Mouse (Mus musculus) heart, embryonic 16.5 days (tissue): ENCODE measurements around the gene Nmt1. TPM values are rescaled to one million over a fixed set of nuclear protein-coding genes. Genes with fewer than 3 reads are reported as not detected.
A peak's percentile ranks its signal among the peaks of the same experiment; 100 is the strongest.

Experiments
- ATAC-seq: fragments of 200-750 bp; cut with Nextera tagmentation; replicated peaks from 2 replicates; pipeline ENCODE4 v1.8.0; 2017; ENCODE audit warnings: moderate number of reproducible peaks; ENCODE audit not compliant: insufficient read depth, low FRiP score; ENCODE audit errors: extremely low read depth
- H3K27ac ChIP-seq: fragments of 300-500 bp; sonication (generic); 2 replicates; pipeline ENCODE4 v1.5.1; 2014; ENCODE audit warnings: mild to moderate bottlenecking, low read length, control low read depth, moderate library complexity
- H3K27me3 ChIP-seq: fragments of 300-500 bp; sonication (generic); 2 replicates; pipeline ENCODE4 v1.6.1; 2014; ENCODE audit warnings: low read length, mixed read lengths; ENCODE audit not compliant: control insufficient read depth, insufficient read depth
- H3K36me3 ChIP-seq: fragments of 300-500 bp; sonication (generic); 2 replicates; pipeline ENCODE4 v1.6.1; 2014; ENCODE audit not compliant: control insufficient read depth, insufficient read depth
- H3K4me1 ChIP-seq: fragments of 300-500 bp; sonication (generic); 2 replicates; pipeline ENCODE4 v1.6.1; 2014; ENCODE audit warnings: low read length, mixed read lengths; ENCODE audit not compliant: control insufficient read depth, insufficient read depth
- H3K4me2 ChIP-seq: fragments of 300-500 bp; sonication (generic); 2 replicates; pipeline ENCODE4 v1.6.1; 2014; ENCODE audit warnings: low read depth, mild to moderate bottlenecking, control low read depth, low read length
- H3K4me3 ChIP-seq: fragments of 300-500 bp; sonication (generic); 2 replicates; pipeline ENCODE4 v1.5.1; 2014; ENCODE audit warnings: mild to moderate bottlenecking, control low read depth, low read length
- H3K9ac ChIP-seq: fragments of 300-500 bp; sonication (generic); 2 replicates; pipeline ENCODE4 v1.6.1; 2014; ENCODE audit warnings: low read length, control low read depth
- H3K9me3 ChIP-seq: fragments of 300-500 bp; sonication (generic); replicated peaks from 2 replicates; pipeline ENCODE4 v1.6.1; 2016; ENCODE audit warnings: low read length; ENCODE audit not compliant: control insufficient read depth
- WGBS: fragments of 180-500 bp; shearing (Covaris S2); extraction: QIAGEN DNeasy Blood & Tissue Kit; methylation state at CpG from one replicate; pipeline ENCODE4 v1.1.7; 2014; 5-methylcytosine and 5-hydroxymethylcytosine counted together
- polyA plus RNA-seq: library from polyadenylated mRNA; unstranded; fragments of >200 nt; fragmentation: Nextera tagmentation; extraction: Ambion mirVana; gene quantifications from 2 replicates; pipeline ENCODE4 v1.2.1, GENCODE M21; 2015

Nmt1 gene
- polyA plus RNA-seq, 1 experiment from 2014 or later, result 39.1 TPM

- no peak overlapping the region for H3K4me3 ChIP-seq
- peaks cover 21% of the 10 kb centered on the region for H3K4me1 ChIP-seq
- no peak for ATAC-seq
- H3K27ac ChIP-seq, result no peak overlapping the region
- H3K9ac ChIP-seq, result no peak overlapping the region
- H3K4me2 ChIP-seq, result no peak overlapping the region
- H3K27me3 ChIP-seq, result no peaks in the 10 kb centered on the region
- 83% methylated on average over 5 of the region's 5 CpGs for WGBS
- H3K36me3 ChIP-seq, result peaks cover 30% of the 10 kb centered on the region
- H3K9me3 ChIP-seq, result no peaks in the 10 kb centered on the region
Observed at GRCm38 (mm10) chr11:103049611-103050010, 21.6 kb downstream of the Nmt1 start.

- 85% methylated on average over 9 of the region's 9 CpGs for WGBS
- H3K36me3 ChIP-seq, result peaks cover 25% of the 10 kb centered on the region
- H3K4me2 ChIP-seq, result no peak overlapping the region
- no peaks in the 10 kb centered on the region for H3K9me3 ChIP-seq
- H3K27me3 ChIP-seq, result no peaks in the 10 kb centered on the region
- no peak overlapping the region for H3K4me3 ChIP-seq
- ATAC-seq, result no peak
- no peak overlapping the region for H3K27ac ChIP-seq
- H3K4me1 ChIP-seq, result peaks cover 21% of the 10 kb centered on the region
- no peak overlapping the region for H3K9ac ChIP-seq
Observed at GRCm38 (mm10) chr11:103050153-103050552, 22.2 kb downstream of the Nmt1 start.

GRCm38 (mm10) chr11:103051249-103051691 is 23.3 kb downstream of the Nmt1 start:
- peak overlapping the region; percentile 84 for H3K27ac ChIP-seq
- H3K4me3 ChIP-seq, result no peak overlapping the region
- H3K4me1 ChIP-seq, result peaks cover 21% of the 10 kb centered on the region
- peak; percentile 87 for ATAC-seq
- H3K9ac ChIP-seq, result peak overlapping the region; percentile 16; the same call in 1 of the 2 replicates
- H3K9me3 ChIP-seq, result no peaks in the 10 kb centered on the region
- 14% methylated on average over 8 of the region's 8 CpGs for WGBS
- peaks cover 23% of the 10 kb centered on the region for H3K36me3 ChIP-seq
- no peak overlapping the region for H3K4me2 ChIP-seq
- H3K27me3 ChIP-seq, result no peaks in the 10 kb centered on the region

GRCm38 (mm10) chr11:103052078-103052477 is 24.1 kb downstream of the Nmt1 start:
- H3K4me1 ChIP-seq, result peaks cover 21% of the 10 kb centered on the region
- peak overlapping the region; percentile 84 for H3K27ac ChIP-seq
- H3K9me3 ChIP-seq, result no peaks in the 10 kb centered on the region
- WGBS, result 81% methylated on average over 6 of the region's 6 CpGs
- H3K9ac ChIP-seq, result peak overlapping the region; percentile 16; the same call in 1 of the 2 replicates
- H3K4me2 ChIP-seq, result no peak overlapping the region
- no peak overlapping the region for H3K4me3 ChIP-seq
- H3K27me3 ChIP-seq, result no peaks in the 10 kb centered on the region
- ATAC-seq, result no peak
- peaks cover 17% of the 10 kb centered on the region for H3K36me3 ChIP-seq

GRCm38 (mm10) chr11:103053191-103054076 is 25.4 kb downstream of the Nmt1 start:
- Histone ChIP-seq H3K9me3 (no peaks in the 10 kb centered on the region), H3K4me1 (peaks cover 26% of the 10 kb centered on the region), H3K27me3 (no peaks in the 10 kb centered on the region), H3K4me3 (no peak overlapping the region), H3K9ac (no peak overlapping the region), H3K27ac (peak overlapping the region; percentile 67), H3K4me2 (no peak overlapping the region), H3K36me3 (peaks cover 24% of the 10 kb centered on the region)
- no peak for ATAC-seq
- WGBS, result 75% methylated on average over 18 of the region's 18 CpGs

GRCm38 (mm10) chr11:103054798-103055197 is 26.8 kb downstream of the Nmt1 start:
- ATAC-seq, result no peak
- no peak overlapping the region for H3K4me3 ChIP-seq
- H3K36me3 ChIP-seq, result peaks cover 29% of the 10 kb centered on the region

GRCm38 (mm10) chr11:103056636-103057035 is 28.6 kb downstream of the Nmt1 start:
- Histone ChIP-seq H3K27me3 (no peaks in the 10 kb centered on the region), H3K36me3 (peaks cover 38% of the 10 kb centered on the region), H3K4me1 (peaks cover 24% of the 10 kb centered on the region), H3K4me2 (no peak overlapping the region), H3K9ac (no peak overlapping the region), H3K4me3 (no peak overlapping the region), H3K27ac (no peak overlapping the region), H3K9me3 (no peaks in the 10 kb centered on the region)
- WGBS, result 93% methylated on average over 7 of the region's 7 CpGs
- no peak for ATAC-seq

More at GRCm38 (mm10) chr11:103054798-103055197, 26.8 kb downstream of the Nmt1 start:
- Histone ChIP-seq H3K9me3 (no peaks in the 10 kb centered on the region), H3K9ac (no peak overlapping the region), H3K4me1 (peaks cover 26% of the 10 kb centered on the region), H3K4me2 (no peak overlapping the region), H3K27me3 (no peaks in the 10 kb centered on the region), H3K27ac (no peak overlapping the region)
- 45% methylated on average over 6 of the region's 6 CpGs for WGBS

- Histone ChIP-seq H3K4me3 (no peak overlapping the region), H3K9ac (no peak overlapping the region), H3K9me3 (no peaks in the 10 kb centered on the region), H3K36me3 (peaks cover 44% of the 10 kb centered on the region), H3K4me1 (peaks cover 14% of the 10 kb centered on the region), H3K4me2 (no peak overlapping the region), H3K27me3 (no peaks in the 10 kb centered on the region), H3K27ac (peak overlapping the region; percentile 68)
- WGBS, result 50% methylated on average over 3 of the region's 3 CpGs
- ATAC-seq, result no peak
Observed at GRCm38 (mm10) chr11:103058499-103059085, 30.6 kb downstream of the Nmt1 start.
